Mouse (Mus musculus): ENCODE data around the gene Hdac9. TPM values are rescaled to one million over a fixed set of nuclear protein-coding genes. Genes with fewer than 3 reads are reported as not detected.

Hdac9 gene
- 7.5 and 7.6 TPM in 2 replicates for polyA plus RNA-seq (2014; fragmentation: Nextera tagmentation; extraction: Ambion mirVana)

DNA sequence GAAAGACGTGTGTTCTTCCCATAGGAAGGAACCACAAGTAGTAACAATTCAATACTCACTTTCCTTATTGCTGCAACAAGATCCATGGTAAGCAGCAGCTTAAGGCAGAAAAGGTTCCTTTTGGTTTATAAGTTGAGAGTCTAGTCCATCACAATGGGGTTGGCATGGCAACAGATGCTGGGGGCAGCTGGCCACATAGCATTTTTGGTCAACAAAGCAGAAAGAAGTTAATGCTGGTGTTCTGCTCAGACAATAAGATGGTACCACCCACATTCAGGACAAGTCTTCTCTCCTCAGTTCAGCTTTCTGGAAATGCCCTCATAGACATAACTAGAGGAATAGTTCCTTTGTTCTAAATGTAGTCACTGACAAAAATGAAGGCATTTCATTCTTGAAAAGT, at the start of gene Hdac9:
Hdac9 (minus strand) TSS at position 101 of the 400 bp plus-strand sequence.
- ATAC-seq (ENCODE audit: insufficient read depth) (no peak), DNase-seq (no peak)
- no peaks in the 10 kb centered on the region for H3K9me3 ChIP-seq (ENCODE audit: low read depth, low read length)
- no peak within 1 kb of the TSS for H3K9ac ChIP-seq
- no peaks in the 10 kb centered on the region for H3K36me3 ChIP-seq (ENCODE audit: insufficient read depth)
- WGBS, result 36% methylated on average over 1 of the region's 1 CpGs
- H3K4me2 ChIP-seq, result no peak within 1 kb of the TSS
- TF ChIP-seq CTCF (IDR thresholded peaks at IDR 0.05; ENCODE audit: low read depth), result no peak
- H3K27me3 ChIP-seq (ENCODE audit: insufficient read depth, low read length), result no peaks in the 10 kb centered on the region
- no peak within 1 kb of the TSS for H3K27ac ChIP-seq (ENCODE audit: low read depth)
- no peaks in the 10 kb centered on the region for H3K4me1 ChIP-seq (ENCODE audit: insufficient read depth)
- H3K4me3 ChIP-seq (ENCODE audit: low read depth, low read length), result no peak within 1 kb of the TSS

DNA sequence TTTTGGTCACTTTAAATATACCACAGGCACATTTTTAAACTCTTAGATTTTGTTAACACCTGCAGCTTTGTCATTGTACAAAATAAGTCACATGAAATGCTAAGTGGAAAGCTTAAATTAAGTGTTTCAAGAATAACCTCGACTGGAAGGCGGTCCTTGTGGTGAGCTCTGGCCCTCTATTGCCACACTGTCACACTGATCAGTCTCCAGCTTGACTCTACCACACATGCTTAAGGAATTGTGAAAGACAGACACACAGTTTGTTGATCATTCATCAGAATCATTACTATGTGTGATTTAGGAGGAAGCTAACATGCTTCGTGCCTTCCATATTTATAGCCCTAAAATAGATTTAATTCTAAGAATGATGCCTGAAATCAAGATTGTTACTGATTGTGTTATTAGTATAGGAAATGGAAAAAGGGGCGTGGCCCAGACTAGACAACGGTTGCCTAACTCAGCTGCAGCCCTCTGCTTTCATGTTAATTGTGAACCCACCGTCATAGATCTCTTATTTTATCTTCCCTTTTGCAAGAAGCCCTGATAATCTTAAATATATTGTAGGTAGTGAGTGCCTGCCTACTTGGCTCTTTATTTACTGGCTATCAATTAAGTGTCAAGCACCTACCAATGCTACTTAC, 32.3 kb upstream of the Hdac9 start:
- no peak for DNase-seq
- H3K9me3 ChIP-seq (ENCODE audit: low read depth, low read length), result no peaks in the 10 kb centered on the region
- H3K27ac ChIP-seq (ENCODE audit: low read depth), result no peak overlapping the region
- H3K4me3 ChIP-seq (ENCODE audit: low read depth, low read length), result no peak overlapping the region
- no peaks in the 10 kb centered on the region for H3K27me3 ChIP-seq (ENCODE audit: insufficient read depth, low read length)
- WGBS, result 57% methylated on average over 6 of the region's 6 CpGs
- ATAC-seq (ENCODE audit: insufficient read depth), result no peak
- H3K4me1 ChIP-seq (ENCODE audit: insufficient read depth), result no peaks in the 10 kb centered on the region
- H3K9ac ChIP-seq, result no peak overlapping the region
- no peak for TF ChIP-seq CTCF (IDR thresholded peaks at IDR 0.05; ENCODE audit: low read depth)
- H3K4me2 ChIP-seq, result no peak overlapping the region
- H3K36me3 ChIP-seq (ENCODE audit: insufficient read depth), result no peaks in the 10 kb centered on the region

DNA sequence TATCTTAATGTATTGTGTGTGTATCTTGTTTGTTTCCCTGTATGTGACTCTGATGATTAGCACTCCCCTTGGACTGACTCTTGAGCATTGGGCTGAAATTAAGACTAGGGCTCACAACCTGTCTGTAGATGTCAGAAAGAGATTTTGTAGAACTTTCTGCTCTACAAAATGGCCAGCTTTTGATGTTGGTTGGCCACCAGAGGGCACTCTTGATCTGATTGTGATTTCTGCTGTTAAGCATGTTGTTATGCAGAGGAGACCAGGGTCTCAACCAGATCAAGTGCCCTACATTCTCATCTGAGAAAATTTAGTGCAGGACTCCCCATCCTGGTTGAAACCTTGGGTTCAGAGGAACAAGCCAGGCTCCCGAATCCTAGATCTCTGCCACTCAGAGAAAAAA, 21.0 kb upstream of the Hdac9 start:
- DNase-seq, result peak; percentile 34
- WGBS, result 95% methylated on average over 1 of the region's 1 CpGs

DNA sequence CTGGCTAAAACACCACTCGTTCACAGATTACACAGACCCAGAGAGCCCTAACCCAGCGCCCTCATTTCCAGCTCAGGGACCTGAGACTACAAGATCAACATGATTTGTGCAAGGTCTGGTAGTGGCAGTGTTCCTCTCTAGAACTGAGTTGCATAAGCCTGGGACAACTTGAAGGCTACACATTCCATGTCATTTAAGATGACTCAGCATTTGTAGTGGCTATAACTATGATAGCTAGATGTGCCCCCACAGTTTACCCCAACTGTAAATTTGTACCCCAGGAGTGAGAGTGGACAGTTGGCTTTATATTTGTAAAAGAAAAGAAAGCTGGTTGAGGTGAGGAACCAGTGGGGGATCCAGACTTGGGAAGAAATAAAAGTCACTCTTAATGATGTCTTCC, 8.9 kb downstream of the Hdac9 start:
- no peak overlapping the region for H3K4me3 ChIP-seq (ENCODE audit: low read depth, low read length)
- no peak overlapping the region for H3K9ac ChIP-seq
- no peaks in the 10 kb centered on the region for H3K4me1 ChIP-seq (ENCODE audit: insufficient read depth)
- no peak for DNase-seq
- H3K27ac ChIP-seq (ENCODE audit: low read depth), result no peak overlapping the region
- H3K9me3 ChIP-seq (ENCODE audit: low read depth, low read length), result no peaks in the 10 kb centered on the region
- H3K4me2 ChIP-seq, result no peak overlapping the region
- H3K27me3 ChIP-seq (ENCODE audit: insufficient read depth, low read length), result peaks cover 17% of the 10 kb centered on the region
- no peaks in the 10 kb centered on the region for H3K36me3 ChIP-seq (ENCODE audit: insufficient read depth)
- ATAC-seq (ENCODE audit: insufficient read depth), result no peak
- TF ChIP-seq CTCF (IDR thresholded peaks at IDR 0.05; ENCODE audit: low read depth), result no peak
- 67% methylated on average over 2 of the region's 2 CpGs for WGBS

More for the DNA sequence above, 21.0 kb upstream of the Hdac9 start:
- H3K27ac ChIP-seq (ENCODE audit: low read depth), result no peak overlapping the region
- TF ChIP-seq CTCF (IDR thresholded peaks at IDR 0.05; ENCODE audit: low read depth), result peak; percentile 48
- H3K9me3 ChIP-seq (ENCODE audit: low read depth, low read length), result no peaks in the 10 kb centered on the region
- no peaks in the 10 kb centered on the region for H3K4me1 ChIP-seq (ENCODE audit: insufficient read depth)
- H3K27me3 ChIP-seq (ENCODE audit: insufficient read depth, low read length), result no peaks in the 10 kb centered on the region
- H3K4me2 ChIP-seq, result no peak overlapping the region
- ATAC-seq (ENCODE audit: insufficient read depth), result no peak
- no peak overlapping the region for H3K9ac ChIP-seq
- no peak overlapping the region for H3K4me3 ChIP-seq (ENCODE audit: low read depth, low read length)
- no peaks in the 10 kb centered on the region for H3K36me3 ChIP-seq (ENCODE audit: insufficient read depth)

DNA sequence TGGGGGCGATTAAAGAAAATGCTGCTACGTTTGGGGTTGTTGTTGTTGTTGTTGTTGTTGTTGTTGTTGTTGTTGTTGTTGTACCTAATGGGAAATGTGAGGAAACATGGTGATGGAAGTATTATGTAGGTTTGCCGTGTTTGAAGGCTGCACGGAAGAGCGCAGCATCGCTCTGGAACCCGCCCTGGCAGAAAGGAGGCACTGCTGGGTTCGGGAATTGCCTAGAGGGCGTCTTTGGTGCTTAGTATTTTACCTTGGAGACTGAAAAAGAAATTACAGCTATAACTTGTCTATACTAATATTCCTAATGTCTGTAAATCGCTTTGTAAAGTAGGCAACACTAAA, 9.4 kb downstream of the Hdac9 start:
- H3K27ac ChIP-seq (ENCODE audit: low read depth), result 0 out of 2 replicates have a peak overlapping the region, but pooled peaks have one; percentile 8
- peak; percentile 64 for ATAC-seq (ENCODE audit: insufficient read depth)
- WGBS, result 2% methylated on average over 10 of the region's 10 CpGs
- peaks cover 17% of the 10 kb centered on the region for H3K27me3 ChIP-seq (ENCODE audit: insufficient read depth, low read length)
- H3K4me2 ChIP-seq, result peak overlapping the region; percentile 96
- H3K9me3 ChIP-seq (ENCODE audit: low read depth, low read length), result no peaks in the 10 kb centered on the region
- no peaks in the 10 kb centered on the region for H3K4me1 ChIP-seq (ENCODE audit: insufficient read depth)
- no peaks in the 10 kb centered on the region for H3K36me3 ChIP-seq (ENCODE audit: insufficient read depth)
- DNase-seq, result peak; percentile 58
- peak; percentile 42 for TF ChIP-seq CTCF (IDR thresholded peaks at IDR 0.05; ENCODE audit: low read depth)
- H3K4me3 ChIP-seq (ENCODE audit: low read depth, low read length), result peak overlapping the region; percentile 64
- peak overlapping the region; percentile 59; the same call in 1 of the 2 replicates for H3K9ac ChIP-seq

DNA sequence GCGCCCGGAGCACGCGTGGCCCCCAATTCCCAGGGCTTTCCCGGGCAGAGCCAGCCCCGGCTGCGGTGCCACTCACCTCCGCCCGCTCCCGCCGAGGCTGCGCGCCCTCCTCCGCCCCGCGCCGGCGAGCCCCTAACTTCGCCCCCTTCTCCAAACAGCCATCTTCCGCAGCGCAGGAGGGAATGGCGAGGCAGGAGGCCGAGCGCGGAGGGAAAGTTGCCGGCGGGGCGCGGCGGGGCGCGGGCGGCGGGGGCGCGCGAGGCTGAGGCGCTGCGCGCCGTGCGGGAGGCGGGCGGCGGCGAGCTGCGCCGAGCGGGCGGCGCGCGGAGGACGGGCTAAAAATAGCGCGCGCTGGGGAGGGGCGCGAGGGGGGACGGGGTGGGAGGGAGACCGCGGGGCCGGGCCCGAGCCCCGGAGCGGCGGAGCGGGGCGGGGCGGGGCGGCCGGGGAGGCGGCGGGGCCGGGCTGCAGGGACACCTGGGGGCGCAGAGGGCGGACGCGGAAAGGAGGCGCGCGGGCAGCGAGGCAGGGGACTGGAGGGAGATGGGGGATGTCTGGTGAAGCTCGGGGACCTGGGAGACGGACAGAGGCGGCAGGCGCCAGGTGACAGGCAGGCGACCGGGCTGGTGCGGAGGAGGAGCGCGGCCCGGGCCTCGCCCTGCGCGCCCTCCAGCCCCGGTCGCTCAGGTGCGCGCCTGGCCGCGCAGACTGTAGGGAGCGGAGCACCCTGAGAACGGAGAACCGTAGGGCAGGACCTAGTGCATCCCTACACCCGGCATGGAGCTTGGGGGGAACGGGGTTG, 10.0 kb downstream of the Hdac9 start:
- Histone ChIP-seq H3K9me3 (ENCODE audit: low read depth, low read length) (no peaks in the 10 kb centered on the region), H3K4me3 (ENCODE audit: low read depth, low read length) (peak overlapping the region; percentile 64), H3K4me2 (peak overlapping the region; percentile 96), H3K36me3 (ENCODE audit: insufficient read depth) (no peaks in the 10 kb centered on the region), H3K9ac (peak overlapping the region; percentile 59), H3K27ac (ENCODE audit: low read depth) (0 out of 2 replicates have a peak overlapping the region, but pooled peaks have one; percentile 8), H3K4me1 (ENCODE audit: insufficient read depth) (no peaks in the 10 kb centered on the region), H3K27me3 (ENCODE audit: insufficient read depth, low read length) (peaks cover 17% of the 10 kb centered on the region)
- peak; percentile 90 for ATAC-seq (ENCODE audit: insufficient read depth)
- under 1% methylated on average over 81 of the region's 107 CpGs for WGBS
- TF ChIP-seq CTCF (IDR thresholded peaks at IDR 0.05; ENCODE audit: low read depth), result no peak
- DNase-seq, result peak; percentile 69

DNA sequence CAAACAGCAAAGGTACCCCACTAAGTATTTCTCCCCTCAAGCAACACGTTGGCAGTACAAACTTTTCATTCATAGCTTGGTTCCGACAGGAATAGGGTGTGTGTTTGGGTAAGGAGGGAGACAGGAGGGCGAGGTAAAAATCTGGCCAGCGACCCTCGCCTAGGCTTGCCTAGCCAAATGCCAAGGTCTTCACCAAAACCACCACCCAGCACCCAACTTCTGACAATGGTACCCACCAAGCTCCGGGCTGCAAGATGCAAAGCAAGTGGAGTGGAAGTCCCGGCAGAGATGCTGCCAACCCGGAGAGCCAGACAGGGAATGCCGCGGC, 10.6 kb downstream of the Hdac9 start:
- Histone ChIP-seq H3K36me3 (ENCODE audit: insufficient read depth) (no peaks in the 10 kb centered on the region), H3K27me3 (ENCODE audit: insufficient read depth, low read length) (peaks cover 17% of the 10 kb centered on the region), H3K27ac (ENCODE audit: low read depth) (no peak overlapping the region), H3K4me2 (peak overlapping the region; percentile 96), H3K4me1 (ENCODE audit: insufficient read depth) (no peaks in the 10 kb centered on the region), H3K9ac (peak overlapping the region; percentile 59), H3K9me3 (ENCODE audit: low read depth, low read length) (no peaks in the 10 kb centered on the region), H3K4me3 (ENCODE audit: low read depth, low read length) (peak overlapping the region; percentile 64)
- DNase-seq (no peak), ATAC-seq (ENCODE audit: insufficient read depth) (no peak)
- 1% methylated on average over 10 of the region's 10 CpGs for WGBS
- no peak for TF ChIP-seq CTCF (IDR thresholded peaks at IDR 0.05; ENCODE audit: low read depth)

All from lung, embryonic 14.5 days (tissue).